Mouse (Mus musculus): ENCODE measurements at regions not wholly inside any gene's neighbourhood (a gene's known extent, or its start where the extent isn't known, plus 50 kb on each side); places are given as distances from the start of the nearest gene placed in this dataset.

GRCm38 (mm10) chr2:75061456-75062188 lies 236.0 kb downstream of the Mtx2 start:
- no peak for DNase-seq (ENCODE audit: low spot score in 2 of 2)

DNA sequence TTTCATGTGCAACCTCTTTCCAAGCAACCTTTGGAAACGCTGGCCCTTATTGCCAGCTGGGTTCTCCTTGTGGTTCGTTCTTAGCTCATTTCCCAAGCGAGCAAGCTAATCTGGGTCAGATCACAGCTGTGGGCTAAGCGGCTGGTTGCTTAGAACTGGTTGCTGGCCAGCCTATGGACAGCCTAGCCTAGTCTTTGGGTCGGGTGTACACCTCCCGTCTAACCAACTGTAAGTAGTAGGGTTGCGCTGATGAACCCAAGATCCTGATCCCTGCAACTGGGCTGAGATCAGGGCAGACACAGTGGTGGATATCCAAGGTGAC lies 236.5 kb downstream of the Mtx2 start:
- no peak for DNase-seq (ENCODE audit: low spot score in 2 of 2)

- no peak for DNase-seq (ENCODE audit: low spot score in 2 of 2)
These were observed 239.0 kb downstream of the Mtx2 start for GRCm38 (mm10) chr2:75064406-75065115.

DNA sequence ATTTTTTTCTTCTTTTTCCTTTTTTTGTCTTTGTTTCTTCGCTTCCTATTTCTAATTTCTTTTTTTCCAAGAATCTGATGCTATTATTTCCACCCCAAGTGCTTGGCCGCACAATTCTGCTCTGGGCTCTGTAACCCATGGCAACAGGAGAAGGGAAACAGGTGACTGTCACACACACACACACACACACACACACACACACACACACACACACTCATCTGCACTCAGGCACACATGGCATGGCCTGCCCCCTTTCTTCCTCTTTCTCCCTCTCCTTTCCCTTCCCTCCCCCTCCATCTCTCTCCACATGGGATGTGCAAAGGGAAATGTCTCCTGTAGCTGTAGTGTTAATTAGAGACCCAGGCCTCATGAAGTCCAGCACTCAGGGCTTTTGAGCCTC lies 239.7 kb downstream of the Mtx2 start:
- DNase-seq (ENCODE audit: low spot score in 2 of 2), result no peak

GRCm38 (mm10) chr2:75069321-75069720 lies 243.7 kb downstream of the Mtx2 start:
- DNase-seq (ENCODE audit: low spot score in 2 of 2), result no peak

DNA sequence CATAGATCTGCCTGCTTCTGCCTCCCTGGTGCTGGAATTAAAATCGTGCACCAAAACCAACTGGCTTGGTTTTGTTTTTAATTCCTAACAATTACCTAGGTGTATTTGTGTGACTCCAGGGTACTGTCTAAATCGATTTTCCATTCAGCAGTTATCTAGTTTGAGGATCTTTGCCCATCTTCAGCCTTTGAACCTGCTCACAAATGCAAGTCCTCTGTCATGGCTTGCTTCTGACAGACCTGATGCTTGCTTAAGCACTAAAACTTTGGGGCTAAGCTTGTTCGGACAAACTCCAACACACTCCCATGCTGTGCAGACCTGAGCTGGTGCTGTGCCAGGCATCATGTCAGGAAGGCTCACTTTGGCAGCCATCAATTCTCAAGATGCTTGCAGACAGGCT lies 246.4 kb downstream of the Mtx2 start:
- DNase-seq (ENCODE audit: low spot score in 2 of 2), result no peak

- no peak for DNase-seq (ENCODE audit: low spot score in 2 of 2)
These were observed 246.9 kb downstream of the Mtx2 start for GRCm38 (mm10) chr2:75072471-75072870.

DNA sequence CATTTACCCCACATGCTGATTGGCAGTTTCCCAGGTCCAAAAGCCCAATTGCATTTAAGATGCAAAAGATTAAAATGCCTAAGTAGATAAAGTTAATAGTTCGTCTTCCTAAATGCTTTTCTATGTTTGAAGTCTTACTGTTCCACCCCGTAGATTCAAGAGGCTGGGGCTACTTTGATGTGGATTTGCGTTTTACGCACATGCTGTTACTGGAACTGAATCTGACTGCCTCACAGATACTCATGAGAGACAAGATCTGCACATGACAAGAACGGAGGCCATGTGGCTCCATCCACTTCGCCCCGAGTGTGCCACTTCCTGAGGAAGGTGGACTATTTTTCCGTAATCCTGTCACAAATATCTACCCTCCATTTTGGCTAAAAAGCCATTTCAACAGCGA lies 247.6 kb downstream of the Mtx2 start:
- DNase-seq (ENCODE audit: low spot score in 2 of 2), result no peak

DNA sequence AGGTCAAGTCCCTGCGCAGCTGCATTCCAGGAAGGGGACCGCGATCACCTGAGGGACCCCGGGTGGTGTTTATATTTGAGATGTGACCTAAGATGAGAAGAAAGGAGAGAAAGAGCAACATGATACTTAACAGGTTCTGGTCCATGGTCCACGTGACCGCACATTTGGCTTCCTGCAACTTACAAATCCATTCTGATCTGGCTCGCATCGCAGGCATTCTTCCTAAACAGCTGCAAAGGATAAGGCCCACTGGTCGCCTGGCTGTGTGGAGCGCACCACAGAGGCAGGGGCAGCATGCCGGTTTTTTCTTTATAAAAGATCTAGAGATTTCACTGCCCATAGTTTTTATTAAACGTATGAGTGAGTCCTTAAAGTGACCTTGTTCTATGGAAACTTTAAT lies 261.6 kb downstream of the Mtx2 start:
- no peak for DNase-seq (ENCODE audit: low spot score in 2 of 2)

DNA sequence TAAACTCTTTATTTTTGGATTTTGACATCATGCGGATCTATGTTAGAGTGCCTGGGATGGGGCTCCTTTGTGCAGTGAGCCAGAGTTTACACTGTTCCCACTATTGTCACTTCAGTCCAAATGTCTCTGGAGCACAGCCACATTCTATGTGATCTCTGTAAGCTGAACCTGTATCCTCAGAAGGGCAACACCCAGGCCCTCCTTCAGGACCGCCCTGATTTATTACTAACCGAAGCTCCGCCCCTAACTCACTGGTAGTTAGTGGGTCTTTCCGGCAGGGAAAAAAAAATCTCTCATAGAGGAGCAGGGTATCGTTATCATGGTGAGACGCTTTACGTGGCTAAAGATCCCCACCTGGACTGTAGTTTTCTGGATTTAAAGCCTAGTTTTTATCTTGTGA lies 263.6 kb downstream of the Mtx2 start:
- DNase-seq (ENCODE audit: low spot score in 2 of 2), result no peak

GRCm38 (mm10) chr2:75089616-75090015 lies 264.0 kb downstream of the Mtx2 start:
- no peak for DNase-seq (ENCODE audit: low spot score in 2 of 2)

GRCm38 (mm10) chr2:75090439-75090838 lies 264.8 kb downstream of the Mtx2 start:
- no peak for DNase-seq (ENCODE audit: low spot score in 2 of 2)

DNA sequence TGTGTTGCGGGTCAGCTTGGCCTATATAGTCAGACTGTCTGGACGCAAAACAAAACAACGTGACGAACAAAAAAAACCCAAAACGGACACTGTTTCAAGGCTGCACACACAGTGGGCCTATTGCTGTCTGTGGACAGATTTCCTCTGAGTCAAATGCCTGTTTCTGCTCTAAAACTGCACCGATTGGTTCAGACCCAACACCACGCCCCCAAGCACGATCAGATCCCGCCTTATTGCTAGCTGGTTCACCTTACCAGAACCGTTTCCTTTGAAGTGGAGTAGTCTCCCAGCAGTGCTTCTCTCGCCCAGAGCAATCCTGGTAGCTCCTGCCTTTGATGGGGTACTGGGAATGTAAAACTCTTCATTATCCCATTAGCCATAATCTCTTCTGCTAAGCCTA lies 275.9 kb downstream of the Mtx2 start:
- no peak for DNase-seq (ENCODE audit: low spot score in 2 of 2)

GRCm38 (mm10) chr2:75112751-75113150 lies 287.1 kb downstream of the Mtx2 start:
- no peak for DNase-seq (ENCODE audit: low spot score in 2 of 2)

DNA sequence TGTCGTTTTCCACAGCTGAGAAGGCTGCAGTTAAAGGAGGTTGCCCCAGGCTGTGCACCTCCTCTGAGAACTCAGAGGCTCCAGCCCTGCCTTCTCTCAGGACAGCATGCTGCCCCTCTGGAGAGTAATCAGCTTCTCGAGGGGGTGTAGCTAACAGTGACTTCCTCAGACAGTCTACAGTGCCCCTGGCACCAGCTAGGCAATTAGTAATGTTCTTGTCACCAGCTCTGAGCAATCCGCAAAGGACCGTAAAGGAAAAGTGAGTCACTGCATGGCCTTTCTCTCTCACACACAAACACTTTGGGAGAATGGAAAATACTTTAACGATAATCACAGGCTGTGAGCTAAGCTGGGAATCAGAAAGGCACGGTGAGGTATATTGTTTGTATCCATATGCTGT lies 288.8 kb downstream of the Mtx2 start:
- no peak for DNase-seq (ENCODE audit: low spot score in 2 of 2)

GRCm38 (mm10) chr2:75118348-75118926 lies 292.8 kb downstream of the Mtx2 start:
- DNase-seq (ENCODE audit: low spot score in 2 of 2), result no peak

- DNase-seq (ENCODE audit: low spot score in 2 of 2), result no peak
These were observed 294.0 kb downstream of the Mtx2 start for GRCm38 (mm10) chr2:75119599-75119998.

DNA sequence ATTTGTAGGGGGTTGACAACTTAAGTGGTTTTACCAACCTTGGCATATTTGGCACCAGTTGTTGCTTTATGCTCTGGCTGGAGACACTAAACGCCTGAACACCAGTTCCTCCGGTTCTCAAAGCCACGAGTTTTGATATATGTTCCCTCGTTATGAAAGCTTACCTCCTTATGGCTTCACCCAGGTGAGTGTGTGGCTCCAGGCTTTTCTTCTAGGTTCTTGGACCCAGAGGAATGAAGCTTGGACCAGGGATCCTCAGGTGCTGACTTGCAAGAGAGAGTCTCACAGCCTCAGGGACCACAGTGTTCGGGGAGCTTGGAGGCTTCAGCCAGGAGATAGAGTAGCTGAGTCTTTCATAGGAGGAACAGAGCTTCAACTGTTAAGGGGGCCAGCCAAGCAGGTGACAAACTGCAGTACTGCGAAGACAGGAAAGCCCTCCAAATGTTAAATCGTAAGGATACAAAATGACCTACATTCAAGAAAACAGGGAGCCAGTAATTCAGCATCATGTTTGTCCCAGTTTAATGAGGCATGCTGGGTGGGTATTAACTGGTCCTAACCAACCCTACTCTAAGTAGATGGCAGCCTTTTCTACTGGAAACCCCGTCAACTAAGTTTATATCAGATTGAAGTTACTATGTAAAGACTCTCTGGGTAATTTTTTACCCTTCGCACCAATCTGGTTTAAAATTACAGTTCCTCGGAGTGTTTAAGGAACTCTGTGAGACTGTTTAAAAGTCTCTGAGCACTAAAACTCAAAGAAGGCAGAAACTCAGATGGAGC lies 307.9 kb downstream of the Mtx2 start:
- DNase-seq (ENCODE audit: low spot score in 2 of 2), result no peak

DNA sequence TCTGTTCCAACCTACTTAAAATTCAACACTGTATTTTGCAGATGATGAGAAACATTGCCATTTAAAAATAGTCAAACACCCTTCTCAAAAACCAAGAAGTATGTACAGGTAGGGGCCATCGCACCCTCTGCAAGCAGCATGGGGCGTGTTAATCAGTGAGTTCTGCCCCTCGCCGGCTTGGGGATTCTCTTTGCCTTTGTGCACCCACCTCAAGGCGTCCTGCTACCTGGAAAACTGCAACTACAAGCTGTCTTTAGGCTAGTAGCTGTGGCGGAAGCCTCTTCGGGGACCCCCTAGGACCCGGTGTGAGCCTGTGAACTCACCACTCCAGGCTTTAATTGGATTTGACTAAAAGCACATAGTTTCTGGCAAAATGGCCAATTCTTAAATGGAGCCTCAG lies 311.0 kb downstream of the Mtx2 start:
- no peak for DNase-seq (ENCODE audit: low spot score in 2 of 2)

DNA sequence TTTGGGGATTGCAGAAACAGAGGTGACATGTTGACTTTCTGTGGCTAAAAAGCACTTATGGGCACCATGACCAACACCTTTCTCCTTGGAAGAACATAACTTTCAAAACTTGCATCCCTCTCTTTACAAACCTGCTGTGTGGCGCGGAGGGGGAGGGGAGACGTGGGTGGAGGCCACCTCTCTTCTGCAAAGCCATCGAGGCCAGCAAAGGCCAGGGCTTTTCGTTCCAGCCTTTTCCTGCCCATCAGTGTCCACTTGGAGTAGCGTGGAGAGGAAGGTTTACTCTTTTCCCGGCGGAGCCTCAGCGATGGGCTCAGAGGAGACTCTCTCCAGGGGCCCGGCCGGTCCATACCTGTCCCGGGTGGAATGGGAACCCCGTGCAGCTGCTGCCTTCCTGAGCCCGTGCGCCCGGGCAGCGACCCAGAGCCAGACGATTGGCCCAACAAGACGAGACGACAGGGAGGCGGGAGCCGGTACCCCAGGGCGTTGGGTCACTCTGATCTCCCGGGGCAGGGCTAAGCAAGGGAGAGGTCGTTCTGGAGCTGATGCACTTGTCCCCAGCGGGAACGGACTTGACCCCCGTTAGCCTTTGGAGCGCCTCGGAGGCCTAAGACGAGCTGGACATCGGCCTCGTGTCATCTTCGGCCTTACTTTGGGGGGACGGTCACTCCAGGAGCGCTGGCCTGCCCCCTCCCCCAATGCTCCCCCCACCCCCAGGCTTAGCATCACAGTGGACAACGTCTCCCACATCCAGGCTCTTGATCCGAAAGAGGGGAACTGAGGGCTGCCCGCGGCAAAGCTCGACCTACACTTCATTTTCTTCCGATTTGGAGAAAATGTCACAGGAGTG lies 311.8 kb downstream of the Mtx2 start:
- no peak for DNase-seq (ENCODE audit: low spot score in 2 of 2)

All from left cerebral cortex, adult 18-20 months (tissue).